Mouse (Mus musculus) E14TG2a.4 (cell line): Measurements from ENCODE around the gene Slc5a6.

Experiments
- CTCF ChIP-seq: conservative IDR thresholded peaks from 2 replicates; pipeline ENCODE4 v1.5.1; 2014; ENCODE audit warnings: low read length
- POU5F1 ChIP-seq: IDR thresholded peaks from 2 replicates; pipeline ENCODE4 v1.6.1; 2014; ENCODE audit warnings: low read length, borderline replicate concordance

DNA sequence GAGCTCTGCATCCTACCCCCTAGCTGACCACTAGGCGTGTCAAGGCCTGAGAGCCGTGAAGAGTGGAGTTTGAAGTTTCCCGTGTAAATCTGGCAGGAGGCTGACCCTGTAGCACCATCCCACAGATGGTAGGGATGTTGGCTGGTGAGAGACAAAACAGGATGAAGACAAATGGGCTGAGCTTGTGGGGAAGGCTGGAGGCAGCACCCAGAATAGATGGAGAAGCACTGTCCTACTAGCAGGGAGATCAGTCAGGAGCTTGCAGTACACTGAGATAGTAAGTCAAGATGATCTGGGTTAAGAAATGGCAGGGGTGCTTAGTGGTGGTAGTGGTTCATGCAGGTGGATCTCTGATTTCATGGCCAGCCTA lies 32.1 kb upstream of the Slc5a6 start:
- no peak for TF ChIP-seq CTCF
- no peak for TF ChIP-seq POU5F1
